Mouse (Mus musculus): ENCODE measurements around the gene Fgf18.

Fgf18 gene

DNA sequence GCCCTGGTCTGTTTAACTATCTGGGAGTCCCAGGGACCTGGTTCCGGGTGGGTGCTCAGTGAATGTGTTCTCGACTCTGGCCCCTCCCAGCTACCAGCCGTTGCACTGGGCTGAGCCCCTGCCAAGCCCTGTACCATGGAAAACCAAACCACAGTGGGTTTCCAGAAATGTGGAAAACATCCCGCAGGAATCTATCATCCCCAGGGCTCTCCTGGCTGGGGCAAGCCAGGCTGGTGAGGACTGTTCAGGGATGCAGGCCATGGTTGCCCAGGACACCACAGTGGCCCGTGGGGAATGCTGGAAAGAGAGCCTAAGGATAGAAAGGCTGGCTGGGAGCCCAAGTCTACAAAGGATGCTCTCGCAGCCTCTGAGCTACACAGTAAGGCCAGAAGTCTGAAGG is 76.7 kb downstream of the Fgf18 start:
- peak in 1 of 2 experiments; percentile 24 for DNase-seq (ENCODE audit: low spot score in 2 of 2)
